Mouse (Mus musculus): ENCODE measurements around the gene Rnf10. TPM values are rescaled to one million over a fixed set of nuclear protein-coding genes. Genes with fewer than 3 reads are reported as not detected.
"Not testable (repeated sequence)": the region's sequence is repeated elsewhere in the genome, so short reads cannot be mapped to it uniquely, and the experiment has no call there.

Rnf10 gene
- 230 TPM in 2 replicates for polyA plus RNA-seq (2016; fragmentation: Nextera tagmentation; extraction: Ambion mirVana)

DNA sequence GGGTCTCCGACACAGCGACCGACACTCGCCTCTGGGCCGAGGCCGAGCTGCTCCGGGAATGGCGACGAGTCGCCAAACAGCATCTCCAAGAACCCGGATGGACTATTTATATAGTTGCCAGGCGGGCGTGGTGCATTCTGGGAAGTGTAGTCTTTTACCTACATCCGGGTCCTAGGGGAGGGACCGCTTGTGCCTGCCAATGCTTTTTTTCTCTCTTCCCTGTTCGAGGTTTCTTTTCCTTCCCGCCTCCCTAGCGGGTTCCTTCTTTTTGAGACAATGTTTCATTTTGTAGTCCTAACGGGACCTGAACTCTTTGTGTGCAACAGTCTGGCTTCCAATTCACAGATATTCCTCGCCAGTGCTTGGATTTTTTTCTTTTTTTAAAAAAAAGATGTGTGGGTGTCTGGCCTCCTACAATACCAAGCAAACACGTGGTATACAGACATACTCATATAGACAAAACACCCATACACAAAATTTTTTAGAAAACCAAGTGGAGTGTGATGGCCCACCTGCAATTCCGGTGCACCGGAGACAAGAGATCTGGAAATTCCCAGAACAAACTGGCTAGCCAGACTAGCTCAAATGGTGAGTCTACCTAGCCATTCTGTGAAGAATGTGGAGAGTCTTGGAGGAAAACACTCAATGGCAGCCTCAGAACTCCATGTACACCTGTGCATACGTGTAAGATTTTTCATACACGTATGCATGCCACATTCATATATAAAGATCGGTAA, at the start of gene Rnf10:
Gene Rnf10, minus strand, starts transcription at position 87 of the 737 bp plus-strand sequence.
- H3K9ac ChIP-seq: peak within 1 kb of the TSS; percentile 95
- H3K36me3 ChIP-seq: peaks cover 16% of the 10 kb centered on the region
- H3K4me2 ChIP-seq (replicated peaks): peak within 1 kb of the TSS; percentile 91
- H3K27me3 ChIP-seq (replicated peaks): no peaks in the 10 kb centered on the region
- H3K27ac ChIP-seq: peak within 1 kb of the TSS; percentile 55; the same call in 1 of the 2 replicates
- H3K9me3 ChIP-seq: no peaks in the 10 kb centered on the region
- ATAC-seq (ENCODE audit: low FRiP score, low read depth): peak; percentile 82; the same call in 1 of the 2 replicates
- peaks cover 37% of the 10 kb centered on the region for H3K4me1 ChIP-seq
- peak within 1 kb of the TSS; percentile 96 for H3K4me3 ChIP-seq
- 14% methylated on average over 26 of the region's 26 CpGs for WGBS

- H3K4me3 ChIP-seq: peak overlapping the region; percentile 28
- WGBS: under 1% methylated on average over 22 of the region's 22 CpGs
- no peaks in the 10 kb centered on the region for H3K9me3 ChIP-seq
- H3K9ac ChIP-seq: peak overlapping the region; percentile 49; the same call in 1 of the 2 replicates
- peaks cover 40% of the 10 kb centered on the region for H3K4me1 ChIP-seq
- no peak for ATAC-seq (ENCODE audit: low FRiP score, low read depth)
- H3K4me2 ChIP-seq (replicated peaks): peak overlapping the region; percentile 70
- H3K27me3 ChIP-seq (replicated peaks): no peaks in the 10 kb centered on the region
- no peaks in the 10 kb centered on the region for H3K36me3 ChIP-seq
- H3K27ac ChIP-seq: peak overlapping the region; percentile 37; the same call in 1 of the 2 replicates
These were observed 46.6 kb upstream of the Rnf10 start for GRCm38 (mm10) chr5:115319004-115319940.

DNA sequence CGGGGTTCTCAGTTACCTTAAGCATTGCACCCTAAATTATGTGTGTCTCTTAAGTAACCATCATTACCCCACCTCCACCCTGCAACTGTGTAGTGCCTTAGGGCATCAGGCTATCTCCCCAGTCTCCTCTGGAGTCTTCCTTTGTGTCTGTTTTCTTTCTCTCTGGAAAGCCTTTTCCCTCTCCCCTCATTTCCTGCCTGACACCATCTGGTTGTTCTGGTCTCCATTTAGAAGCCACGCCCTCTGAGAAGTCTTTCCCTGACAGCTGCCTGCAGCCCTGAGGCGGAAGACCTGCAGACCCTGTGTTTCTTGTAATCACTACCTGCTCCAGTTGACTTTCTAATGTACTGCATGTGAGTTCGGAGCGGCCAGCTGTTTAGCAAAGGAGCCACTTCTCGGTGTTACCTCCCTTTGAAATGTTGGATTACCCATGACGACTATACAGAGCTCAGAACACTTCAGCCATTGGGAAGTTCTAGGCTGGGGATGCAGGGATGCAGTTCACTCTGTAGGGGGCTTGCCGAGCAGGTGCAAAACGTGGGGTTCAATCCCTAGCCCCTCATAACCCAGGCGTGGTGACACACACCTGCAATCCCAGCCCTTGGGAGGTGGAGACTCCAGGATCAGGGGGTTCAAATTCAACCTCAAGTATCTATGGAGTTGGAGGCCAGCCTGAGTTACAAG, 45.1 kb upstream of the Rnf10 start:
- 2% methylated on average over 10 of the region's 10 CpGs for WGBS
- Histone ChIP-seq H3K9me3 (no peaks in the 10 kb centered on the region), H3K36me3 (no peaks in the 10 kb centered on the region), H3K27me3 (replicated peaks) (no peaks in the 10 kb centered on the region), H3K4me1 (peaks cover 46% of the 10 kb centered on the region), H3K4me3 (0 out of 2 replicates have a peak overlapping the region, but pooled peaks have one; percentile 1), H3K4me2 (replicated peaks) (peak overlapping the region; percentile 70), H3K9ac (0 out of 2 replicates have a peak overlapping the region, but pooled peaks have one; percentile 33), H3K27ac (peak overlapping the region; percentile 78)
- peak; percentile 43 for ATAC-seq (ENCODE audit: low FRiP score, low read depth)

- no peaks in the 10 kb centered on the region for H3K27me3 ChIP-seq (replicated peaks)
- H3K27ac ChIP-seq: peak overlapping the region; percentile 78
- no peaks in the 10 kb centered on the region for H3K9me3 ChIP-seq
- 3% methylated on average over 14 of the region's 14 CpGs for WGBS
- H3K9ac ChIP-seq: peak overlapping the region; percentile 33; the same call in 1 of the 2 replicates
- peak overlapping the region; percentile 70 for H3K4me2 ChIP-seq (replicated peaks)
- H3K36me3 ChIP-seq: no peaks in the 10 kb centered on the region
- peaks cover 46% of the 10 kb centered on the region for H3K4me1 ChIP-seq
- ATAC-seq (ENCODE audit: low FRiP score, low read depth): peak; percentile 45; the same call in 1 of the 2 replicates
- H3K4me3 ChIP-seq: no peak overlapping the region
These were observed 44.4 kb upstream of the Rnf10 start for GRCm38 (mm10) chr5:115316968-115317644.

DNA sequence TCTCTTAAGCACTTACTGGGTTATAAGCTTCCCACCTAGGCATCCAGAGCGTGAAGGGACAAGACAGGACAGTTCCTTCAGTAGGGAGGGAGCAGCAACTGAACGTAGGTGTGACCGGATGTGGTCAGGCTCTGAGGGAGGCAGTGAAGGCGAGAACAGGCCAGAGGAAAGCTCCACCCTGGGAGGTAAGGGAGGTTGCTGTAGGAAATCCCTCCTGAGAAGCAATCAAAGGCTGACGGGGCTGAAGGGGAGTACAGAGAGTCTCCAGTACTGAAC, 40.9 kb upstream of the Rnf10 start:
- H3K9me3 ChIP-seq: no peaks in the 10 kb centered on the region
- no peak overlapping the region for H3K9ac ChIP-seq
- no peak for ATAC-seq (ENCODE audit: low FRiP score, low read depth)
- no peak overlapping the region for H3K4me3 ChIP-seq
- H3K36me3 ChIP-seq: no peaks in the 10 kb centered on the region
- no peak overlapping the region for H3K4me2 ChIP-seq (replicated peaks)
- peaks cover 34% of the 10 kb centered on the region for H3K4me1 ChIP-seq
- WGBS: 42% methylated on average over 5 of the region's 5 CpGs
- H3K27ac ChIP-seq: no peak overlapping the region
- H3K27me3 ChIP-seq (replicated peaks): no peaks in the 10 kb centered on the region

GRCm38 (mm10) chr5:115312816-115313667, 40.3 kb upstream of the Rnf10 start:
- H3K4me3 ChIP-seq: no peak overlapping the region
- no peak overlapping the region for H3K4me2 ChIP-seq (replicated peaks)
- no peaks in the 10 kb centered on the region for H3K9me3 ChIP-seq
- WGBS: 78% methylated on average over 10 of the region's 10 CpGs
- H3K27me3 ChIP-seq (replicated peaks): no peaks in the 10 kb centered on the region
- no peak overlapping the region for H3K27ac ChIP-seq
- H3K4me1 ChIP-seq: peaks cover 28% of the 10 kb centered on the region
- no peaks in the 10 kb centered on the region for H3K36me3 ChIP-seq
- H3K9ac ChIP-seq: no peak overlapping the region
- ATAC-seq (ENCODE audit: low FRiP score, low read depth): no peak

- no peak for ATAC-seq (ENCODE audit: low FRiP score, low read depth)
- H3K36me3 ChIP-seq: no peaks in the 10 kb centered on the region
- 85% methylated on average over 4 of the region's 4 CpGs for WGBS
- H3K4me2 ChIP-seq (replicated peaks): no peak overlapping the region
- H3K27ac ChIP-seq: no peak overlapping the region
- no peaks in the 10 kb centered on the region for H3K9me3 ChIP-seq
- H3K4me1 ChIP-seq: peaks cover 21% of the 10 kb centered on the region
- no peak overlapping the region for H3K4me3 ChIP-seq
- no peak overlapping the region for H3K9ac ChIP-seq
- no peaks in the 10 kb centered on the region for H3K27me3 ChIP-seq (replicated peaks)
These were observed 39.7 kb upstream of the Rnf10 start for GRCm38 (mm10) chr5:115312354-115312753.

DNA sequence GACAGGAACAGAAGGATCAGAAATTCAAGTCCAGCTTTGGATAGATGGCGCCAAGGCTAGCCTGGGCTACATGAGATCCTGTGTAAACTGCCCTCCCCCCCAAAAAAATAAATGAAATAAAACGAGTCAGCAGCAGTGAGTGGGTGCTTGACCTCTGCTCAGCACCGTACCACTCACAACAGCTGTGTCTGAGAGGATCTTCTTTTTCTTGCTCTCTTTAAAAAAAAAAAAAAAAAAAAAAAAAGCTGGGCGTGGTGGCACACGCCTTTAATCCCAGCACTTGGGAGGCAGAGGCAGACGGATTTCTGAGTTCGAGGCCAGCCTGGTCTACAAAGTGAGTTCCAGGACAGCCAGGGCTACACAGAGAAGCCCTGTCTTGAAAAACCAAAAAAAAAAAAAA, 29.5 kb upstream of the Rnf10 start:
- not testable (repeated sequence) for H3K4me3 ChIP-seq; H3K9ac ChIP-seq; H3K27me3 ChIP-seq (replicated peaks); H3K9me3 ChIP-seq; ATAC-seq (ENCODE audit: low FRiP score, low read depth); H3K27ac ChIP-seq
- H3K4me2 ChIP-seq (replicated peaks): peak overlapping the region; percentile 63; the same call in 1 of the 2 replicates
- peaks cover 22% of the 10 kb centered on the region for H3K4me1 ChIP-seq
- H3K36me3 ChIP-seq: peaks cover 17% of the 10 kb centered on the region
- WGBS: 85% methylated on average over 7 of the region's 7 CpGs

DNA sequence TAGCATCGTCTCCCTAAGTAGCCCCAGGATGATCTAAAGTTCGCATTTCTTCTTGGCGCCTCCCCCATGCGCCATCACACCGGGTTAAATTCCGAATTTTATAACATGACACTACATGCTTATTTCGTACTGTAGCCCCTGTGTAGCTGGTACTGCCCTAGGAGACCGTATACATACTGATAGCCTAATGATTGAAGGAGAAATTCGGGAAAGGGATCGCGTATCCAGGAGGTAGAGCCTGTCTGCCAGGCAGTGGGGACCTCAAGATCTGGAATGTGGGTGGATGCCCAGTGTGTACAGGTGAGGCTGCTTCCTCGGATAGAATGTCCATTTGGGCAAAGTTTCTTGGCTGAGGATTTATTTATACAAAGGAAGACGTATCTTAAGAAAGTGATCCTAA, 28.9 kb upstream of the Rnf10 start:
- 0 out of 2 replicates have a peak, but pooled peaks have one; percentile 1 for ATAC-seq (ENCODE audit: low FRiP score, low read depth)
- Histone ChIP-seq H3K4me2 (replicated peaks) (peak overlapping the region; percentile 63), H3K36me3 (peaks cover 22% of the 10 kb centered on the region), H3K9me3 (no peaks in the 10 kb centered on the region), H3K9ac (peak overlapping the region; percentile 44), H3K27me3 (replicated peaks) (no peaks in the 10 kb centered on the region), H3K4me3 (peak overlapping the region; percentile 94), H3K27ac (no peak overlapping the region), H3K4me1 (peaks cover 22% of the 10 kb centered on the region)
- WGBS: 26% methylated on average over 13 of the region's 13 CpGs

- peaks cover 22% of the 10 kb centered on the region for H3K4me1 ChIP-seq
- H3K9me3 ChIP-seq: no peaks in the 10 kb centered on the region
- peaks cover 29% of the 10 kb centered on the region for H3K36me3 ChIP-seq
- WGBS: under 1% methylated on average over 66 of the region's 66 CpGs
- peak; percentile 97 for ATAC-seq (ENCODE audit: low FRiP score, low read depth)
- H3K27me3 ChIP-seq (replicated peaks): no peaks in the 10 kb centered on the region
- peak within 1 kb of the TSS; percentile 86 for H3K27ac ChIP-seq
- peak within 1 kb of the TSS; percentile 94 for H3K4me3 ChIP-seq
- peak within 1 kb of the TSS; percentile 89 for H3K9ac ChIP-seq
- H3K4me2 ChIP-seq (replicated peaks): peak within 1 kb of the TSS; percentile 63
These were observed 28.3 kb upstream of the Rnf10 start, which contains the start of gene Dynll1 for GRCm38 (mm10) chr5:115300792-115301614. Gene Dynll1 (minus strand): TSS chr5:115300999.

Measured in neural tube, embryonic 12.5 days (tissue).